Mouse (Mus musculus): Measurements from ENCODE around the gene Adam12. TPM values are rescaled to one million over a fixed set of nuclear protein-coding genes. Genes with fewer than 3 reads are reported as not detected.

Gene Adam12
- polyA plus RNA-seq, 1 experiment from 2014 or later: 7.3 TPM

DNA sequence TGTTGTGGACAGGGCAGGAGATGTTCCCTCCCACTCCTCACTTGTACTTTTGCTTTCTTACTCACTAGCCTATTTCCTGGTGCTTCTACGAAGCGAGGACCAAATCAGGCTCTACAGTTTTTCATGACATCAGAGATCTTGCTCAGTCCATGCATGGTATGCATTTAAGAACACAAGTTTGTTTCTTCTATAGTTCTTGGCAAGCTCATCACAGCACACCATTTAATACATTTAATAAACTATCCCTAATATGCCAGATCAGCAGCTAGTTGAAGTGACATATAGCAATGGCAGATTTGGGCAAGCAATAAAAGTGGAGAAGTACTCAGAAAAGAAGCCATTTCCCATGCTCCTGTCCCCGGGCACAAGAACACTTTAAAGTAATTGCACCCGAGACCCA is 285.8 kb downstream of the Adam12 start:
- 66% methylated on average over 4 of the region's 4 CpGs for WGBS
- Histone ChIP-seq H3K4me2 (replicated peaks) (no peak overlapping the region), H3K4me3 (no peak overlapping the region), H3K27ac (no peak overlapping the region), H3K9me3 (no peaks in the 10 kb centered on the region), H3K36me3 (no peaks in the 10 kb centered on the region), H3K4me1 (no peaks in the 10 kb centered on the region), H3K9ac (no peak overlapping the region), H3K27me3 (no peaks in the 10 kb centered on the region)
- no peak for ATAC-seq (ENCODE audit: low FRiP score, low read depth)

- H3K4me2 ChIP-seq (replicated peaks): no peak overlapping the region
- ATAC-seq (ENCODE audit: low FRiP score, low read depth): no peak
- H3K36me3 ChIP-seq: no peaks in the 10 kb centered on the region
- H3K9me3 ChIP-seq: no peaks in the 10 kb centered on the region
- H3K9ac ChIP-seq: no peak overlapping the region
- H3K27ac ChIP-seq: no peak overlapping the region
- no peaks in the 10 kb centered on the region for H3K4me1 ChIP-seq
- no peaks in the 10 kb centered on the region for H3K27me3 ChIP-seq
- 57% methylated on average over 4 of the region's 4 CpGs for WGBS
- no peak overlapping the region for H3K4me3 ChIP-seq
These were observed 291.5 kb downstream of the Adam12 start for GRCm38 (mm10) chr7:133940405-133940804.

GRCm38 (mm10) chr7:133937473-133937872 is 294.5 kb downstream of the Adam12 start:
- H3K4me2 ChIP-seq (replicated peaks): no peak overlapping the region
- peaks cover 15% of the 10 kb centered on the region for H3K4me1 ChIP-seq
- no peaks in the 10 kb centered on the region for H3K9me3 ChIP-seq
- ATAC-seq (ENCODE audit: low FRiP score, low read depth): no peak
- H3K36me3 ChIP-seq: no peaks in the 10 kb centered on the region
- no peaks in the 10 kb centered on the region for H3K27me3 ChIP-seq
- no peak overlapping the region for H3K27ac ChIP-seq
- WGBS: 82% methylated on average over 3 of the region's 3 CpGs
- H3K4me3 ChIP-seq: no peak overlapping the region
- no peak overlapping the region for H3K9ac ChIP-seq

- H3K9ac ChIP-seq: no peak overlapping the region
- no peak overlapping the region for H3K4me2 ChIP-seq (replicated peaks)
- no peaks in the 10 kb centered on the region for H3K9me3 ChIP-seq
- no peak overlapping the region for H3K27ac ChIP-seq
- H3K4me3 ChIP-seq: no peak overlapping the region
- ATAC-seq (ENCODE audit: low FRiP score, low read depth): no peak
- H3K36me3 ChIP-seq: no peaks in the 10 kb centered on the region
- H3K4me1 ChIP-seq: peaks cover 15% of the 10 kb centered on the region
- no peaks in the 10 kb centered on the region for H3K27me3 ChIP-seq
- 68% methylated on average over 4 of the region's 4 CpGs for WGBS
These were observed 295.6 kb downstream of the Adam12 start for GRCm38 (mm10) chr7:133936377-133936776.

GRCm38 (mm10) chr7:133933378-133933777 is 298.6 kb downstream of the Adam12 start:
- no peak overlapping the region for H3K27ac ChIP-seq
- WGBS: 20% methylated on average over 6 of the region's 6 CpGs
- H3K4me2 ChIP-seq (replicated peaks): no peak overlapping the region
- H3K27me3 ChIP-seq: no peaks in the 10 kb centered on the region
- H3K4me3 ChIP-seq: no peak overlapping the region
- no peaks in the 10 kb centered on the region for H3K9me3 ChIP-seq
- no peak overlapping the region for H3K9ac ChIP-seq
- peaks cover 17% of the 10 kb centered on the region for H3K4me1 ChIP-seq
- no peaks in the 10 kb centered on the region for H3K36me3 ChIP-seq
- peak; percentile 83 for ATAC-seq (ENCODE audit: low FRiP score, low read depth)

- H3K27ac ChIP-seq: no peak overlapping the region
- H3K27me3 ChIP-seq: no peaks in the 10 kb centered on the region
- no peaks in the 10 kb centered on the region for H3K36me3 ChIP-seq
- ATAC-seq (ENCODE audit: low FRiP score, low read depth): no peak
- no peak overlapping the region for H3K4me2 ChIP-seq (replicated peaks)
- peaks cover 19% of the 10 kb centered on the region for H3K4me1 ChIP-seq
- no peak overlapping the region for H3K9ac ChIP-seq
- H3K9me3 ChIP-seq: no peaks in the 10 kb centered on the region
- H3K4me3 ChIP-seq: no peak overlapping the region
- 93% methylated on average over 11 of the region's 11 CpGs for WGBS
These were observed 300.5 kb downstream of the Adam12 start for GRCm38 (mm10) chr7:133931481-133931880.

DNA sequence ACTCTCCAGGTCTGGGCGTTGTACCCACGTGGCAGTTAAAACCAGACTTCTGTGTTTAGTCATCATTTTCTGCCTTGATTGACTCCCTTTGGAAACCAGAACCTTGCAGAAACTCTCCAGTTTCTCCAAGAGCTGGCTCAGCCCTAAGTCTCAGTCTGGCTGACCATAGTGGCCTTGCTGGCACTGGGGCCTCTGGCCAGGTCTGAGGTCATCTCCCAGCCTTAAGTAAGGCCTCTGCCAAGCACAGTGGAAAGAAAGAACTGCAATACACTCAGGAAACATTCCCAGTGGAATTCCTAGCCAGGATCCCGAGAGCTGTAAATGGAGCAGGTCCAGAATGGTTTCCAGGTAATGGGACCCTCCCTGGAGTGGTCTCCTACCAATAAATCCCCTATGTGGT is 303.0 kb downstream of the Adam12 start:
- H3K27me3 ChIP-seq: no peaks in the 10 kb centered on the region
- no peaks in the 10 kb centered on the region for H3K36me3 ChIP-seq
- H3K4me1 ChIP-seq: peaks cover 16% of the 10 kb centered on the region
- no peak overlapping the region for H3K4me3 ChIP-seq
- no peak overlapping the region for H3K27ac ChIP-seq
- no peak overlapping the region for H3K4me2 ChIP-seq (replicated peaks)
- H3K9me3 ChIP-seq: no peaks in the 10 kb centered on the region
- no peak overlapping the region for H3K9ac ChIP-seq
- WGBS: 78% methylated on average over 3 of the region's 3 CpGs
- ATAC-seq (ENCODE audit: low FRiP score, low read depth): no peak

GRCm38 (mm10) chr7:133925771-133926170 is 306.2 kb downstream of the Adam12 start:
- no peak for ATAC-seq (ENCODE audit: low FRiP score, low read depth)
- Histone ChIP-seq H3K4me2 (replicated peaks) (no peak overlapping the region), H3K27ac (no peak overlapping the region), H3K9me3 (no peaks in the 10 kb centered on the region), H3K4me3 (no peak overlapping the region), H3K36me3 (no peaks in the 10 kb centered on the region), H3K4me1 (peaks cover 3% of the 10 kb centered on the region; the same call in 1 of the 2 replicates), H3K9ac (no peak overlapping the region), H3K27me3 (no peaks in the 10 kb centered on the region)
- WGBS: 76% methylated on average over 2 of the region's 2 CpGs

DNA sequence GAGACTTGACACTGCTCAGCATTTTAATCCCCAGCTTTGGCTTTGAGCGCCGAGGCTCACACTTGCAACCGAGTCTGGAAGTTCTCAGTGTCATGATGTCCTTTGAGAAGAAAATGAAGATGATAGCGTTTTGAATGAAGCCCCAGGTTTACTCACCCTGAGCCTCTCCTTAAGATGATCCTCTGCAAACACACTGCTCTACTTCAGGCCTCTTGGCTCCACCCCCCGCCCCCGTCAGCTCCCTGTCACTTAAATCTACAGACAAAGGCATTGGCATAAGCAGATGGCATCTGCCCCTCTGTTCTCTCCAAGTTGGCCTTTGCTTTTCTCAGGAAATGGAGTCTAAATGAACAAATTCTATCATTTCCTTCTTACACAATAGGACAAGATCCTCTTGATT is 308.0 kb downstream of the Adam12 start:
- no peak overlapping the region for H3K4me2 ChIP-seq (replicated peaks)
- H3K4me3 ChIP-seq: no peak overlapping the region
- H3K9me3 ChIP-seq: no peaks in the 10 kb centered on the region
- no peaks in the 10 kb centered on the region for H3K27me3 ChIP-seq
- peaks cover 3% of the 10 kb centered on the region; the same call in 1 of the 2 replicates for H3K4me1 ChIP-seq
- no peak overlapping the region for H3K27ac ChIP-seq
- H3K9ac ChIP-seq: no peak overlapping the region
- no peak for ATAC-seq (ENCODE audit: low FRiP score, low read depth)
- no peaks in the 10 kb centered on the region for H3K36me3 ChIP-seq
- WGBS: 44% methylated on average over 6 of the region's 6 CpGs

GRCm38 (mm10) chr7:133921291-133921690 is 310.7 kb downstream of the Adam12 start:
- no peak for ATAC-seq (ENCODE audit: low FRiP score, low read depth)
- no peak overlapping the region for H3K4me2 ChIP-seq (replicated peaks)
- no peaks in the 10 kb centered on the region for H3K36me3 ChIP-seq
- H3K4me3 ChIP-seq: no peak overlapping the region
- no peaks in the 10 kb centered on the region for H3K4me1 ChIP-seq
- H3K27me3 ChIP-seq: no peaks in the 10 kb centered on the region
- no peak overlapping the region for H3K27ac ChIP-seq
- H3K9me3 ChIP-seq: no peaks in the 10 kb centered on the region
- H3K9ac ChIP-seq: no peak overlapping the region
- WGBS: 95% methylated on average over 4 of the region's 4 CpGs

DNA sequence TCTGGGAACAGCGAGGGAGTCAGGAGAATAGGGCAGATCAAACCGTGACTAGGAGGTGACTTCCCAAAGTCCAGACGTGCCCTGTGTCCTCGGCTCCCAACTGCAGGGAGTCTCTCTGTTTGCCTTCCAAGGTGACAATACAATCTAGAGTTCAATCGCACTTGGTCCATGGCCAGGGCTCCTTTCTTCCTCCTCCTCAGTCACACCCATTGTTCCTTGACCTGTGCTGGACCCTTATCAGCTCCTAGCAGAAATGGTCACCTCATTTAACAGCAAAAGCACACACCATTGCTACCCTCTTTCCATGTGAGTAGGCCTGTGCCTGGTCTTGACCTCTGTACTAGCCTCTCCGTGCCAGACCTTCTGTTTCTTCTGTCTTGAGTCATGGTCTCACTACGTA is 311.2 kb downstream of the Adam12 start:
- no peaks in the 10 kb centered on the region for H3K9me3 ChIP-seq
- H3K4me2 ChIP-seq (replicated peaks): no peak overlapping the region
- H3K9ac ChIP-seq: no peak overlapping the region
- no peak for ATAC-seq (ENCODE audit: low FRiP score, low read depth)
- no peaks in the 10 kb centered on the region for H3K27me3 ChIP-seq
- H3K36me3 ChIP-seq: no peaks in the 10 kb centered on the region
- no peak overlapping the region for H3K4me3 ChIP-seq
- H3K4me1 ChIP-seq: no peaks in the 10 kb centered on the region
- 84% methylated on average over 7 of the region's 7 CpGs for WGBS
- no peak overlapping the region for H3K27ac ChIP-seq

DNA sequence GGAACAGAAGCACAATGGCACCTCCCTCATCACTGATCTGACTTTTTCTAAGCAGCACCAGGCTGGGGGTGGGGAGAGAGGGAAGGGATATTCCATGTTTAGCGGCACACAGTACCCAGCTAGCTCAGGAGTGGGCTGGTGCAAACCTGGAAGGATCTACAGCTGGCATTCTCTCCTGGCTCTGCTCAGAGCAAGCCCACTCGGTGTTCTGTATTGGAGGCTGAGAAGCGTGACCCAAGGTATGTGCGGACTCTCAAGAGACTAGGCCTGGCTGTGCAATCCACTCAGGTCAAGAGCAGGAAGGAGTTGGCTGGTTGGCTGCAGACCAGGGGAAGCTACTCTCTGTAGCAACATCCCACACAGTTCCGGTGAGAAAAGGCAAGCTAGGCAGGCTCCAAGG is 312.0 kb downstream of the Adam12 start:
- Histone ChIP-seq H3K4me3 (no peak overlapping the region), H3K4me2 (replicated peaks) (no peak overlapping the region), H3K9ac (no peak overlapping the region), H3K9me3 (no peaks in the 10 kb centered on the region), H3K27me3 (no peaks in the 10 kb centered on the region), H3K36me3 (no peaks in the 10 kb centered on the region), H3K4me1 (no peaks in the 10 kb centered on the region), H3K27ac (no peak overlapping the region)
- WGBS: 86% methylated on average over 5 of the region's 5 CpGs
- ATAC-seq (ENCODE audit: low FRiP score, low read depth): no peak

DNA sequence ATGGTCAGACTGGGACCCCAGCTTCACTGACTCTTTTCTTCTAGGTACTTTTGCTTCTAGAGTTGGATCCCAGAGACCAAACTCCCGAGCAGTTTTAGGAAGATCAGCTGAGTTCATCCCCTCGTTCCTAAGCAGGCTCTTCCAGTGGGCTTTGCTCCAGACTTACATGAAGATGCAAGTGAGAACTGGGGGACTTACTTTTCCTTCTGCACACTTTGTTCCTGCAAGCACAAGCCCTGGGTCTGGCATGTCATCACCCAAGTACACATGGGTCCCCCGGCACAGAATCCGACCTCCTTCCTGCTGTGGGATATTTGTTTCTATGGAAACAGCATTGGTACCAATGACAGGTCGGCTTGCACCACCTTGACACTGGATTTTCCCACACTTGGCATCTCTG is 312.6 kb downstream of the Adam12 start:
- no peak for ATAC-seq (ENCODE audit: low FRiP score, low read depth)
- Histone ChIP-seq H3K36me3 (no peaks in the 10 kb centered on the region), H3K4me1 (no peaks in the 10 kb centered on the region), H3K9me3 (no peaks in the 10 kb centered on the region), H3K27ac (no peak overlapping the region), H3K4me2 (replicated peaks) (no peak overlapping the region), H3K9ac (no peak overlapping the region), H3K4me3 (no peak overlapping the region), H3K27me3 (no peaks in the 10 kb centered on the region)
- WGBS: 66% methylated on average over 5 of the region's 5 CpGs
